Mouse (Mus musculus) urinary bladder, adult 18-20 months (tissue): Measurements from ENCODE around the gene Derl2.
A peak's percentile ranks its signal among the peaks of the same experiment; 100 is the strongest.

ENCODE experiments used
- DNase-seq, 2 experiments: peaks; one replicate each; pipeline ENCODE4 v3.0.0; 2022; ENCODE audit warnings: low spot score in 2 of 2, mixed read lengths in 2 of 2

Derl2 gene

DNA sequence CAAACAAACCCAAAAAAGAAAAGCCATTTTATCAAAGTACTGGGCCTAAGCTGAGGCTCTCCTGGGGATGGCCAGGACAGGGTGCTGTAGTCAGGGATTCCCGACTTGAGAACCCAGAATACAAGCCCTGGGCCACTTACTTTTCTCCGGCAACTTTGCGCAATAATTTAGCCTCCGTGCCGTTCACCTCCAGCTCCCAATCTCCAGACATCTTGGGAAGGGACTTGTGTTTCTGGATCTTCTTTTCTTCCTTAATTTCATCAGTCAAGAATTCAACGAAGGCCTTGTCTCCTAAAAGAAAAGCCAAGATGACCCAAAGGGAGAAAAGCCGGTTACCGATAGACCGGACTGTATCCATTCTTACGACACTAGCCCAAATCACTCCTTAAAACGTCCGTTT, 37.6 kb downstream of the Derl2 start:
- DNase-seq: no peak

GRCm38 (mm10) chr11:70980751-70981510, 38.7 kb downstream of the Derl2 start:
- DNase-seq: no peak

- DNase-seq: no peak
Observed at GRCm38 (mm10) chr11:70980232-70980631, 39.4 kb downstream of the Derl2 start.

GRCm38 (mm10) chr11:70977293-70977692, 42.3 kb downstream of the Derl2 start:
- DNase-seq: no peak

DNA sequence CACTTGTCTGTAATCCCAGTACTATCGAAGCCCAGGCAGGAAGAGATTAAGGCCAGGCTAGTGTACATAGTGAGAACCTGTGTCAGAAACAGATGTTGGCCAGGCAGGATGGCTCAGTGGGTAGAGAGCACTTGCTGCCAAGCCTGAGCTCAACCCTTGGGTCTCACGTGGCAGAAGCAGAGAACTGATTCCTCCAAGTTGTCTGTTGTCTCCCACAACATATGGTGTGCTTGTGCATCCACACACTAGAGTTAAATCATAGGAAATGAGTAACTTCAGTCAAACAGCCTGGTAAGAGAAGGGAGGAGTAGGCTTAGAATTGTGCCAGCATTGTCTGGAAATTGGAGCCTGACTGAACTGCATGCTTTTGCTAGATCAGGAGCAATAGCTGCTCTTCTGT, 44.4 kb downstream of the Derl2 start:
- no peak for DNase-seq

DNA sequence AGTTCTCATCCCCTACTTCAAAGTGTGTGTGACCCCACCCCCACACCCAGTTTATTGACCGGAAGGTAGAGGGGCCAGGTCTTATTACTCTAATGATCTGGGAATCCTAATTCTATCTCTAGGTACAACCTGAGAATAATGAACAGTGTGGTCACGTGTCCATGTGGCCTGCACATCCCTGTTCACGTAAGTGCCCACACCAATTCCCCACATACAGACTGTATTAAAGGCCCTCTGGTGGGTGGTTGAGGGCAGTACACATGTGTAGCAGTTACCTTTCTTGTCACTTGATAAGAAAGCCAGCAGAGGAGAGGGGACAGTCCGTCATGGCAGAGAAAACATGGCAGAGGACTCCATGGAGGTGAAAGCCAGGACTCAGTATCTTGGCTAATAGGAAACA, 45.7 kb downstream of the Derl2 start:
- no peak for DNase-seq

- DNase-seq: no peak
Observed at GRCm38 (mm10) chr11:70972586-70972985, 47.1 kb downstream of the Derl2 start.

GRCm38 (mm10) chr11:70970560-70971540, 48.8 kb downstream of the Derl2 start:
- DNase-seq: no peak

- DNase-seq: peak; percentile 86 to 89
Observed at GRCm38 (mm10) chr11:70969821-70970559, 49.7 kb downstream of the Derl2 start, which contains the start of the genes Nup88 and Rpain. Gene Nup88 (minus strand): TSS chr11:70969973. Gene Rpain (plus strand): TSS chr11:70970213.

DNA sequence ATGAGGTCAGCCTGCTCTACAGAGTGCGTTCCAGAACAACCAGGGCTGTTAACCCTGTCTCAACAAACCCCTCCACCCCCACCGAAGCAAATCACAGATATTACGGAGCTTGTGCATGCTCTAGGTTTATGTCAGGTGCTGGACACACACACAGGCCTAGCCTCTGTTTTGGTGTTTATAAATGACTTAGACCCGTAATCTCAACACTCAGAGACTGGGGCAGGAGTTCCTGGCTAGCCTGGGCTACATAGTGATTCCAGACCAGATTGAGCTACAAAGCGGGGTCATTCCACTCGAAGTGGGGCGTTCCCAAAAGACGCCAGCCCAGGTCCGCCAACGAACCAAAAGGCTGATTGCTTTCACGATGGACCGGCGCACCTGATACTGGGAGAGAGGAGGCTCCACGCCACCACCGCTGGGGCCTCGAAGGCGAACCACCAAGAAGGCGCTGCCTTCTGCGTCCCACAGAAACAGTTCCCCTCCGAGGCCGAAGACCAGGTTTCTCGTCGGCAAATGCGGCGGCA, 50.3 kb downstream of the Derl2 start:
- DNase-seq: no peak

DNA sequence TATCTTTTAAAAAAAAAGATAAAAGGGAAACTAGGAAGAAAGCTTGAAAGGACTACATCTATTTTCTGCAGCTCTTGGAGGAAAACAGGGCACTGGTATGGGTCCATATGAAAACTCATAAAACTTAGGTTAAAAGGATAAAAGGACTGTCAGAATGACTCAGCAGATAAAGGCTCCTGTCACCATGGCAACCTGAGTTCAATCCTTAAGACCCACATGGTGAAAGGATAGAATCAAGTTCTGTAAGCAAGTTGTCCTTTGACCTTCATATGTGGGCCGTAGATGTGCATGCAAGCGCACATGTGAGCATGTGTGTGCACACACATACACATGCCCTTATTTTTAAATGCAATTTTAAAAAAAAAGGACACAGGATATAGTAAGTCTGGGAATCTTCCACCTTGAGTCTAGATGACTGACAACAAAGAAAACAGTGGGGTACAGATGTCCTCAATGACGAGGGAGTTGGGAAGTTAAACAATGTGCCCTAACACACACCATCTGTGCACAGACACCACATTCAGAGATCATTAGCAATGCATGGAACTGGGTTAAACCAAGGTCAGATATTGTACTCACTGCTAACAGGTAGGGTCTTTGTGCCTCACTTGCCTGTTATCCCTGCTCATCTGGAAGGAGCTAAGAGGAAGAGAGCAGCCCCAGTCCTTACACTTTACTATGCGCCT, 55.3 kb downstream of the Derl2 start:
- no peak for DNase-seq

DNA sequence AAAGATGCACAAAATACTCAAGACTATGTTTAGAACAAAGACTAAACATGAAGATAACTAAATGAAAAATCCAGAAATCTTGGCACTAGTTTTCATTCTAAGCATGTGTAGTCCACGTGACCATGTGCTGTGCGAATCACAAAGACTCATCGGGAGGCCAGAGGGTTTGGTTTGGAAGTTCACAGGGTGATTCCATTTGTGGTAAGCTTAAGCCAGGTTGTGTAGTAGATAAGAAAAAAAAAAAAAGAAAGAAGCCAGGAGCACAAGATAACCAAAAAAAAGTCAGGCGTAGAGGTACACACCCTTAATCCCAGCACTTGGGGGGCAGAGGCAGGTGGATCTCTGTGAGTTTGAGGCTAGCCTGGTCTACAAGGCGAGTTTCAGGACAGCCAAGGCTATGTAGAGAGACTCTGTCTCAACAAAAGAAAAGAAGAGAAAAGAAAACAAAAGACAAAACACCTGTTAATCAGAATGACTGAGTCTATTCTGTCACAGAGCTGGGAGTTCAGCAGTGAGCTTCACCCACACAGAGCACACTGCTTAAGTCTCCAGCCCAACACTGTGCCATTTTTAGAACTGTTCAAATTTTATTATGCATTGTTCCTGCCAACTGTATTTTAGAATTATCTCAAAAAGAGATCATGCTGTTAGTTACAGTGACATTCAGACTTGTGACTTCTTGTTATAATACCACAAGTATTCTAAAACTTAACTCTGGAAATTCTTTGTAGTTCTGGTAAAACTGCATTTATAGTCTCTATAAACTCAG, 58.7 kb downstream of the Derl2 start:
- DNase-seq: no peak
